Mouse (Mus musculus): ENCODE measurements around the gene Prickle4. TPM values are rescaled to one million over a fixed set of nuclear protein-coding genes. Genes with fewer than 3 reads are reported as not detected.

Prickle4 gene
- polyA plus RNA-seq (2015; fragmentation: Nextera tagmentation; extraction: Ambion mirVana) = not detected in 2 replicates

DNA sequence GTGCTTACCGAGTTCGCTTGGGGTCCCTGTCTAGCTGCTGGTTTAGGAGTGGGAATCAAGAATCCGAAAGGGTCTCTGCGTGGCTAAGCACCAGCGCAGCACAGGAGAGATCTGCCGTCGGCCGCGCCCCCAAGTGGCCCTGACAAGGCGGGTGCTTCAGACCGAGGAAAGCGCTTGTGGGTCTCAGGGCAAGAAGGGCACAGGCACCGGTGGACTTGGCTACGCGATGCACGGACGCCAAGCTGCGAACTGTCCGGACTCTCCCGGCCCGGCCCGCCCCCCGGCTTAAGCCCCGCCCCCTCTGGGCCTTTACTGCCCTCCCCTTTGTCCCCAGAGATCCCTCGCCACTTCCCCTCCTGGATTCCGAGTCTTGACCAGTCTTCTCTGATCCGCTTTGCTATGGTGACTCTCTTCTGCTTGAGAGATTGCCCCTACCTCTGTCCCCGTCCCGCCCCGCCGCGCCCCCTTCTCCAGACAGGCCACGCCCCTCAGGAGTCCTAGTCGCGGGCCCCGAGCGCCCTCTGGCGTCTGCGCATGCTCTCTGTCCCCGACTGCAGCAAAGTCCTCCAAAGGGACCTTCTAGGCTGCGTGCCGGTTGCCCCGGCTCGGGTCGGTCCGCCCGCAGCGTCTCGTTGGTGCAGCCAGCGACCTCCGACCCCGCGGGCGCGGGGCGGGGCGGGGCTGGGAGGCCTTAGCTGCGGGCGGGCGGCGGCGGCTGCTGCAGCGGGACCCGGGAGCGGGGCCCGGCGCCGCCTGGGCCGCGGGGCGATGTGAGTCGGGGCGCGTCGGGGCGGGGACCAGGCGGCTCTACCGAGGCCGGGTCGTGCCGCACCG lies at the start of gene Prickle4:
Prickle4 (minus strand) TSS at position 234 of the 834 bp plus-strand sequence.
- H3K9me3 ChIP-seq (replicated peaks) = no peaks in the 10 kb centered on the region
- ATAC-seq (ENCODE audit: low read depth) (peak; percentile 87), DNase-seq (peak; percentile 88)
- peak within 1 kb of the TSS; percentile 69 for H3K4me3 ChIP-seq (replicated peaks)
- H3K27ac ChIP-seq = peak within 1 kb of the TSS; percentile 29; the same call in 1 of the 2 replicates
- peak within 1 kb of the TSS; percentile 73 for H3K9ac ChIP-seq
- H3K4me1 ChIP-seq (replicated peaks) = peaks cover 40% of the 10 kb centered on the region
- WGBS (ENCODE audit: insufficient replicate concordance) = 1% methylated on average over 69 of the region's 82 CpGs
- H3K36me3 ChIP-seq = no peaks in the 10 kb centered on the region
- peaks cover 66% of the 10 kb centered on the region for H3K27me3 ChIP-seq
- peak within 1 kb of the TSS; percentile 91 for H3K4me2 ChIP-seq

DNA sequence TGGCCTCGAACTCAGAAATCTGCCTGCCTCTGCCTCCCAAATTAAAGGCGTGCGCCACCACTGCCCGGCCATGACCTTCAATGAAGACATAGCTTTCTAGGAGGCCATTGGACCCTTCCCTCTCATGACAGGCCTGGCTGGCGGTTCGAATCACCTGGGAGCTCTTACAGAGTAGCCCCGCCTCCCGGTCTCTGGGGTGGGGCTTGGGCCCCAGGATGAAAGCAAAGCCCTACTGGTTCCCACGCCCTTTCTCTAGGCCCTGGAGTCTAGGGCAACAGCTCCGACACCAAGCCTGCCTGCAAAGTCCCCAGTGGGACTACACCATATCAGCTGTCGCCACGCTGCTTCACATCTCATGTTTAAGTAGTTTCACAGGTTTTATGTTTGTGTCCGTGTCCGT lies 49.5 kb upstream of the Prickle4 start:
- ATAC-seq (ENCODE audit: low read depth) = no peak
- H3K27ac ChIP-seq = no peak overlapping the region
- no peaks in the 10 kb centered on the region for H3K36me3 ChIP-seq
- peaks cover 51% of the 10 kb centered on the region for H3K4me1 ChIP-seq (replicated peaks)
- H3K4me3 ChIP-seq (replicated peaks) = no peak overlapping the region
- WGBS (ENCODE audit: insufficient replicate concordance) = 75% methylated on average over 14 of the region's 14 CpGs
- no peak overlapping the region for H3K9ac ChIP-seq
- no peak overlapping the region for H3K4me2 ChIP-seq
- no peaks in the 10 kb centered on the region for H3K9me3 ChIP-seq (replicated peaks)
- no peak for DNase-seq
- peaks cover 5% of the 10 kb centered on the region for H3K27me3 ChIP-seq

DNA sequence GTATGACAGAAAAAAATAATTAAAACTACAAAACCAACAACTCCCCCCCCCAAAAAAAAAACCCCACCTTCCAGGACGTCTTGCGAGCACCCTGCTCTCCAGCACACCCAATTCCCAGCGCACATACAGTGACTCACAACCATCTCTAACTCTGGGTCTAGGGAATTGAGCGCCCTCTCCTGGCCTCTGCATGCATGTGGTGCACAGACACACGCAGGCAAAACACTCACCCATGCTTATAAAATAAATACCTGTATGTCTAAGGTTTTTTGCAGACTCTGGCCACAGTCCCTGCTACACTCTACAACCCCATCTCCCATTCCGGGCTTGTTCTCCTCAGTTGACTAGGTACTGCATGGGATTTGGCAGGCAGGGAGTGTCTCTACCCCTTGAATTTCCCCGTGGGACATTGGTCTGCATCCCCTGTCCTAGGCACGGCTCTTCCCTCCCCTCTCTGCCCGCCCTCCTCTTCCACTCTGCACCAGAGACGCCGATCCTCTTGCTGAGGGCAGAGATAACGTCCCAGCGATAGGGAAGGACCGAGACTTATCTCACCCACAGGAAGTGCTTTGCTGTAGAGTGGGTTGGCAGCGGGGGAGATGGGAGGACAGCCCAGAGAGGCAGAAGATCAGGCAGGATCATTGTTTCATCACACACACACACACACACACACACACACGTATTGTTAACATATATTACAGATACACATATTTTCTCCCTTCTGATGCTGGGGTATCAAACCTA lies 48.6 kb upstream of the Prickle4 start:
- H3K4me1 ChIP-seq (replicated peaks) = peaks cover 52% of the 10 kb centered on the region
- no peaks in the 10 kb centered on the region for H3K36me3 ChIP-seq
- peak overlapping the region; percentile 69 for H3K27ac ChIP-seq
- ATAC-seq (ENCODE audit: low read depth) (peak; percentile 84), DNase-seq (peak; percentile 58)
- 8% methylated on average over 16 of the region's 16 CpGs for WGBS (ENCODE audit: insufficient replicate concordance)
- H3K4me2 ChIP-seq = peak overlapping the region; percentile 55
- H3K27me3 ChIP-seq = peaks cover 14% of the 10 kb centered on the region
- 0 out of 2 replicates have a peak overlapping the region, but pooled peaks have one; percentile 29 for H3K9ac ChIP-seq
- H3K4me3 ChIP-seq (replicated peaks) = no peak overlapping the region; the same call in 1 of the 2 replicates
- no peaks in the 10 kb centered on the region for H3K9me3 ChIP-seq (replicated peaks)

DNA sequence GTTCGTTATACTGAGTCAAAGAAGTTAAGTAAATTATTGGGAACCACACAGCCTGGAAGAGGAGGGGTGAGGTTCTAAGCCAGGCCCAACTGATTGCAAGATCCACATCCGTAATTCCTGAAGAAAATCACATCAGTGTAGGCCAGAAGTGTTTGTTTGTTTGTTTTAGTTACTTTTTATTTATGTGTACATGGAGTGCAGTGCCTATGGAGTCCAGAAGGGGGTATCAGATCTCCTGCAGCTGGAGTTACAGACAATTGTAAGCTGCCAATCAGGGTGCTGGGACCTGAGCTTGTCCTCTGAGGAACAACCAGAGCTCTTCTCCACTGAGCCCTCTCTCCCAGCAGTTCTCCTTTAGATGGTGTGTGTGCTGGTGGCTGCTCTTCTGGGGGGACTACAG lies 45.6 kb upstream of the Prickle4 start:
- ATAC-seq (ENCODE audit: low read depth) (no peak), DNase-seq (no peak)
- Histone ChIP-seq H3K4me2 (no peak overlapping the region), H3K36me3 (no peaks in the 10 kb centered on the region), H3K27me3 (peaks cover 25% of the 10 kb centered on the region), H3K9ac (no peak overlapping the region), H3K4me1 (replicated peaks) (peaks cover 62% of the 10 kb centered on the region), H3K4me3 (replicated peaks) (no peak overlapping the region), H3K27ac (no peak overlapping the region), H3K9me3 (replicated peaks) (no peaks in the 10 kb centered on the region)
- WGBS (ENCODE audit: insufficient replicate concordance) = 78% methylated on average over 2 of the region's 2 CpGs

DNA sequence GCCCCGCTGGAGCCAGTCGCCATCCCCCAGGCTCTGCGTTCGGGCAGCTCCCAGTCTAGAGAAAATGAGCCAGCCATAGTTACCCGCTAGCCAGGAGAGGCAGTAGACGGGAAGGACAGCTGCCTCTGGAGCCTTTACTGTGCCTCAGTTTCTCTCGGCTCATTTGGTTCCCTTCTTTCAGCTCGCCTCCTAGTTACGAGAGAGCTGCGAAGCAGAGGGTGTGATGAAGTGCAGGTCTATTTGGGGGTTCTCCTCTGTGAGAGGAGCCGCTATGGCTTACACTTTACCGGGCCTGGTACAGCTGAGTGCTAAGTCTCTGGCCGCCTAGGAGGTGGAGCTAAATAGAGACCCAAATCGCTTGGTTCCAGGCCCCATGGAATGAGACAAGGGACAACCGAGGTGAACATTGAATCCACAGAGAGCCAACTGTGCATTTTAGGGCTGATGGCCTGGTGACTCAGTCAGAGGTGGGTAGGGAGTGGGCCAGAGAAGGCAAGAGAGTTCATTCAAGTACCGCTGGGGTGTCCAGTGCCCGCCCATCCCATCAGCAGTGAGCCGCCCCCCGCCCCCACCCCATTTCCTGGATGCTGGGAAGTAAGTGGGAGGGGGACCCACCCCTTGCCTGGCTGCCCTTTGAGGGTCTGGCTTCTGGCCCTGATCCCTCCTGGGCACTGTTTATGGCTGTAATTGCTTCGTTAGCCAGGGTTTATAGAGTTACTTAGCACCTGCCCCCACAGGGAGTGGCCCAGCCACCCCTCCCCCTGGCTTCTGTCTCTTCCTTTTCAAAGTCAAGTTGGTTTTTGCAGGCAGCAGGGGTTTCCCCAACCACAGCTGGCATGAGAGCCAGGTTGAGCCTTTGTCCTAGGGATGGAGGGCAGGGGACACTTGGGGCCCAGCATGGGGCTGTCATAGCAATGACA lies 44.6 kb upstream of the Prickle4 start:
- 20% methylated on average over 20 of the region's 20 CpGs for WGBS (ENCODE audit: insufficient replicate concordance)

DNA sequence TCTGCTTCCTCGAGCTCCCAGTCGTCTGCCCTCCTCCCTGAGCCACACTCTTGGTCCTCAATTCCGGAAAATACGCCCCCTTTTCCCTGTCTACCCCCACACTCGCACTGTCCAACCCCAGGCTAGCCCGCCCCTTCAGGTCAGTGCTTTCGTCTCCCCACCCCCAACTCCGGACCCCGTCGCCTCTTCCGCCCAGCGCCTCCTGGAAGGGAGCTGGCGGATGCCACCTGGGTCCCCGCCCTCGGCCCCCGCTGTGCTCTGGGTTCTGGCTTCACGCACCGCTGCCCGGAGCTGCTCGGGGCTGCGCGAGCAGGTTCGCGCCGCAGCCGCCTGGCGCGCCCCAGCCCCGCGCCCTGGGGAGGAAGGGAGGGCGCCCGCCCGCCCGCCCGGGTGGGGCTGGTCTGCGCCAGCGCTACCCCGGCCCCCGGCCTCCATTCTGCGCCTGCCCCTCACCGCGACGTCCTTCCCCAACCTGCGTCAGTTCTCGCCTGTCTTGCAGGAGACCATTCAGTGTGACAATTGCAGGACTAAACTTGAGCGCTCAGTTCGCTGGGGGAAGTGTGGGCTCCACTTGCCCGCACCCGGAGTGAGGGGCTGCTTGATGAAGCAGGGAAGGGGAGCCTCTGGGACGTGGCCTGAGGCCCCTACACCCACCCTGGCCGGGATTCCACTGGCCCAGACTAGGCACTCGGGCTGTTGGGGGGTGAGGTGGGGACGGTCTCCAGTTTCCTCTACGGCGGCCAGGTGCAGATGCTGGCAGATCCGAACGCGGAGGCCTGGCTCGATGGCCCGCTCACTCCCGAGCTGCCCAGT lies 43.7 kb upstream of the Prickle4 start:
- WGBS (ENCODE audit: insufficient replicate concordance) = 2% methylated on average over 56 of the region's 61 CpGs
- Histone ChIP-seq H3K4me2 (peak overlapping the region; percentile 99), H3K27ac (peak overlapping the region; percentile 43), H3K9ac (peak overlapping the region; percentile 77), H3K9me3 (replicated peaks) (no peaks in the 10 kb centered on the region), H3K27me3 (peaks cover 25% of the 10 kb centered on the region), H3K36me3 (no peaks in the 10 kb centered on the region), H3K4me3 (replicated peaks) (peak overlapping the region; percentile 70), H3K4me1 (replicated peaks) (peaks cover 52% of the 10 kb centered on the region)
- DNase-seq (no peak), ATAC-seq (ENCODE audit: low read depth) (peak; percentile 22)

More for the DNA sequence above, 44.6 kb upstream of the Prickle4 start:
- Histone ChIP-seq H3K27ac (no peak overlapping the region; the same call in 1 of the 2 replicates), H3K4me3 (replicated peaks) (peak overlapping the region; percentile 70), H3K4me2 (peak overlapping the region; percentile 99), H3K9ac (peak overlapping the region; percentile 77), H3K36me3 (no peaks in the 10 kb centered on the region), H3K27me3 (peaks cover 25% of the 10 kb centered on the region), H3K4me1 (replicated peaks) (peaks cover 61% of the 10 kb centered on the region), H3K9me3 (replicated peaks) (no peaks in the 10 kb centered on the region)
- no peak for ATAC-seq (ENCODE audit: low read depth)
- DNase-seq = no peak

DNA sequence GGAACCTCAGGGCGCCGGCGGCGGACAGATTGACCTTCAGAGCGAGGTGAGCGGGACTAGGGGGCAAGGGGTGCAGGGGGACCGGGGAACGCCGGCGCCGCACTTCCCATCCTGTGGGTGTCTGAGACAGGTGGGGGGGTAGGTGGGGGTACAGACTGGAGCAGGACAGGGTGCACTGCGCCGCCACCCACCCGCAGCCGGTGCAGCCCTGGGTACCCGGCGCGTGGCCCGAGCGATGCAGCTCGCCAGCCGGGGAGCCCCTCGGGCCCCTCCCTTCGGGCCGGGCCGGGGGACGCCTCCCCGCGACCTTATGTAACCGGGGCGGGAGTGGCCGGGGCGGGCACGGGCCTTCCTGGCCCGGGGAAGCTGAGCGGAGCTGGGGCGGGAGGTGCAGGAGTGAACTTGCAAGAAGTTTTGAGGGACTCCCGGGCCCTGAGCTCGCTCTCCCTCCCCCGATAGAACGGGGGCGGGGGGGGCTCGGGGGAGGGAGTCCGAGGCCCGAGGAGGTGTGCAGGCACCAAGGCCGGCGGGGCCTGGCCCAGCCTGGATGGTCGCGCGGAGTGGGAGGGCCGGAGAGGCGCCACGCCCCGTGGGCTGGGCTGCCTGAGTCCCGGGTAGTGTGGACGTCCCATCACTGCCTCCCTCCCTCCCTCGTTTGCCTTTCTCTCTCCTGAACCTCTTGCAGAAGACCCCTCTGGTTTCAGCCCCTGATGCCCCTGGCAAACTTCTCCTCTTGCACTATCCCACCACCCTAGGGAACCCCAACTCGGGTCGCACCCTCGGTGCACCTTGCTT lies 42.9 kb upstream of the Prickle4 start:
- no peaks in the 10 kb centered on the region for H3K36me3 ChIP-seq
- peaks cover 44% of the 10 kb centered on the region for H3K4me1 ChIP-seq (replicated peaks)
- H3K9me3 ChIP-seq (replicated peaks) = no peaks in the 10 kb centered on the region
- H3K27me3 ChIP-seq = peaks cover 29% of the 10 kb centered on the region
- H3K4me3 ChIP-seq (replicated peaks) = peak overlapping the region; percentile 70
- WGBS (ENCODE audit: insufficient replicate concordance) = under 1% methylated on average over 49 of the region's 60 CpGs
- peak overlapping the region; percentile 77 for H3K9ac ChIP-seq
- DNase-seq = peak; percentile 70
- peak overlapping the region; percentile 79 for H3K27ac ChIP-seq
- peak overlapping the region; percentile 99 for H3K4me2 ChIP-seq
- peak; percentile 76 for ATAC-seq (ENCODE audit: low read depth)

DNA sequence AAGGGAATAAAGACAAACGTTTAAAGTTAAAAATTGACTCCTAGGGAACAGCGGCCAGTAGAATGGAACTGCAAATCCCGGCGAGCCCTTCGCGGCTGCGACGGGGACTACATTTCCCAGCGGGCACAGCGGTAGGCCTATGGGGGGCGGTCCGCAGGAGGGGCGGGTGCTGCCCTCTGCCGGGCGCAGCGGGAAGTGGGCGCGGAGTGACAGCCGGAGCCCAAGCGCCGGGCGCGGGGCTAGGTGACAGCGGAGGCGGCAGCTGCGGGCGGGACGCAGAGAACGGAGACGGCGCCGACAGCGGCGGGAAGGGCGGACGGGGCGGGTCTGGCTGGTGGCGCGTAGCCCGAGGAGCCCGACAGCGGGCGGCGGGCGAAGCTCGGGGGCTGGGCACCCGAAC lies 42.3 kb upstream of the Prickle4 start, which contains the start of gene Tfeb:
Tfeb (plus strand) TSS at position 175 of the 400 bp plus-strand sequence.
- Histone ChIP-seq H3K4me1 (replicated peaks) (peaks cover 40% of the 10 kb centered on the region), H3K4me2 (peak within 1 kb of the TSS; percentile 99), H3K36me3 (no peaks in the 10 kb centered on the region), H3K9me3 (replicated peaks) (no peaks in the 10 kb centered on the region), H3K4me3 (replicated peaks) (peak within 1 kb of the TSS; percentile 70), H3K9ac (peak within 1 kb of the TSS; percentile 77), H3K27ac (peak within 1 kb of the TSS; percentile 79), H3K27me3 (peaks cover 33% of the 10 kb centered on the region)
- DNase-seq (peak; percentile 93), ATAC-seq (ENCODE audit: low read depth) (peak; percentile 80)
- under 1% methylated on average over 47 of the region's 47 CpGs for WGBS (ENCODE audit: insufficient replicate concordance)

DNA sequence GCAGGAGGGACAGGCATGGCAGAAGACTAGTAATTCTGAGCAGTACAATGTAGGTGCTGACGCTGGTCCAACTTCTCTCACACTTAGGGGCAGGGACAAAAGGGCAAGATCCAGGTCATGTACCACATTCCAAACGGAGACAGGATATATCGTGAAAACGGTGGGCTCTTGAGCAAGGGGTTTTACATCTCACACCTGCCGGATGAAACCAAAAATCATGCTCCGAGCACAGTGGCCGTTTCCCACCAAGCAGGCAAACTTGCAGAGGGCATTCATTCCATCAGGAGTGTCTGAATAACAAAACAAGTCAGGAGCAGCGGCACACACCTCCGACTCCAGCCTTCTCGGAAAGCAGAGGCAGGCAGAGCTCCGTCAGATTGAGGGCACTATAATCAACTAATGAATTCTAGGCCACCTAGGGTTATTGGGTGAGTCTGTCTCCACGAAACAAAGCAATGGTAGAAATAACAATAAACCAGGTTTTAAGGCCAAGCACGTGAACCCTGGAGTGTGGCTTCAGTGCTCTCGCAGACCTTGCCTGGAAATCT lies 41.1 kb upstream of the Prickle4 start:
- no peaks in the 10 kb centered on the region for H3K36me3 ChIP-seq
- no peak for DNase-seq
- H3K4me1 ChIP-seq (replicated peaks) = peaks cover 29% of the 10 kb centered on the region
- no peak overlapping the region for H3K27ac ChIP-seq
- peaks cover 36% of the 10 kb centered on the region for H3K27me3 ChIP-seq
- no peak for ATAC-seq (ENCODE audit: low read depth)
- H3K9me3 ChIP-seq (replicated peaks) = no peaks in the 10 kb centered on the region
- WGBS (ENCODE audit: insufficient replicate concordance) = 68% methylated on average over 14 of the region's 14 CpGs
- no peak overlapping the region for H3K4me3 ChIP-seq (replicated peaks)
- no peak overlapping the region for H3K9ac ChIP-seq
- H3K4me2 ChIP-seq = no peak overlapping the region

All from liver, embryonic 13.5 days (tissue).